Mouse (Mus musculus): ENCODE measurements around the gene Chst12. TPM values are rescaled to one million over a fixed set of nuclear protein-coding genes. Genes with fewer than 3 reads are reported as not detected.

The Chst12 gene
- polyA plus RNA-seq, 1 experiment from 2014 or later = 28.9 TPM

- Histone ChIP-seq H3K36me3 (no peaks in the 10 kb centered on the region), H3K4me3 (replicated peaks) (no peak overlapping the region), H3K27me3 (no peaks in the 10 kb centered on the region), H3K9me3 (replicated peaks) (no peaks in the 10 kb centered on the region), H3K4me2 (replicated peaks) (no peak overlapping the region), H3K9ac (no peak overlapping the region), H3K4me1 (peaks cover 23% of the 10 kb centered on the region), H3K27ac (replicated peaks) (no peak overlapping the region)
- ATAC-seq (ENCODE audit: insufficient number of reproducible peaks, low FRiP score, low TSS enrichment, low read depth) = no peak
- 63% methylated on average over 6 of the region's 6 CpGs for WGBS
Measured at GRCm38 (mm10) chr5:140572611-140573010, 67.3 kb downstream of the Chst12 start.

Other genes with a start within 250 kb of the Chst12 start
- gene Mad1l1, start 184.0 kb upstream of the Chst12 start, polyA plus RNA-seq (2015; fragmentation: Nextera tagmentation; extraction: Ambion mirVana) = 48.2 and 49.7 TPM in 2 replicates
- gene Nudt1, start 183.9 kb upstream of the Chst12 start, polyA plus RNA-seq (2015; fragmentation: Nextera tagmentation; extraction: Ambion mirVana) = 39.2 and 46.9 TPM in 2 replicates
- gene Mrm2, start 173.7 kb upstream of the Chst12 start, polyA plus RNA-seq (2015; fragmentation: Nextera tagmentation; extraction: Ambion mirVana) = 20.4 and 21.9 TPM in 2 replicates
- gene Snx8, start 116.3 kb upstream of the Chst12 start, polyA plus RNA-seq (2015; fragmentation: Nextera tagmentation; extraction: Ambion mirVana) = 21.2 and 23.3 TPM in 2 replicates
- 126 and 130 TPM in 2 replicates for gene Eif3b, start 86.2 kb upstream of the Chst12 start, polyA plus RNA-seq (2015; fragmentation: Nextera tagmentation; extraction: Ambion mirVana)
- 0.20 and 0.47 TPM in 2 replicates for gene Gm4869, start 59.9 kb upstream of the Chst12 start, polyA plus RNA-seq (2015; fragmentation: Nextera tagmentation; extraction: Ambion mirVana)
- not detected in 2 replicates for gene Grifin, start 59.5 kb downstream of the Chst12 start, polyA plus RNA-seq (2015; fragmentation: Nextera tagmentation; extraction: Ambion mirVana)
- 31.8 and 36.0 TPM in 2 replicates for gene Lfng, start 101.8 kb downstream of the Chst12 start, polyA plus RNA-seq (2015; fragmentation: Nextera tagmentation; extraction: Ambion mirVana)
- 42.3 and 43.7 TPM in 2 replicates for gene Ttyh3, start 143.5 kb downstream of the Chst12 start, polyA plus RNA-seq (2015; fragmentation: Nextera tagmentation; extraction: Ambion mirVana)
- 24.6 and 28.2 TPM in 2 replicates for gene Iqce, start 196.8 kb downstream of the Chst12 start, polyA plus RNA-seq (2015; fragmentation: Nextera tagmentation; extraction: Ambion mirVana)
- gene Brat1, start 199.5 kb downstream of the Chst12 start, polyA plus RNA-seq (2015; fragmentation: Nextera tagmentation; extraction: Ambion mirVana) = 24.2 and 26.0 TPM in 2 replicates
- 0.79 and 1.5 TPM in 2 replicates for gene Amz1, start 218.6 kb downstream of the Chst12 start, polyA plus RNA-seq (2015; fragmentation: Nextera tagmentation; extraction: Ambion mirVana)

All from embryonic facial prominence, embryonic 15.5 days (tissue).